Mouse (Mus musculus): Measurements from ENCODE around the gene Polr3c. TPM values are rescaled to one million over a fixed set of nuclear protein-coding genes. Genes with fewer than 3 reads are reported as not detected.
A peak's percentile ranks its signal among the peaks of the same experiment; 100 is the strongest.

Gene Polr3c
- polyA plus RNA-seq, 1 experiment = 47.6 TPM

- peaks cover 25% of the 10 kb centered on the region; the same call in 1 of the 2 replicates for H3K4me1 ChIP-seq (ENCODE audit: control insufficient read depth, insufficient read depth, insufficient read length, low read length)
- TF ChIP-seq POLR2A (IDR thresholded peaks at IDR 0.05; ENCODE audit: low read depth, low read length) (no peak), CTCF (IDR thresholded peaks at IDR 0.05; ENCODE audit: extremely low read depth, insufficient read length, insufficient replicate concordance, low read depth, low read length) (no peak)
- no peaks in the 10 kb centered on the region for H3K36me3 ChIP-seq (ENCODE audit: control insufficient read depth, insufficient read depth, low read length)
- H3K27ac ChIP-seq (ENCODE audit: insufficient read depth, low read depth, low read length) = no peak overlapping the region
- H3K4me3 ChIP-seq (ENCODE audit: low read depth, low read length) = no peak overlapping the region
- WGBS = 100% methylated on average over 1 of the region's 1 CpGs
- H3K27me3 ChIP-seq (ENCODE audit: control insufficient read depth, insufficient read depth, low read length) = no peaks in the 10 kb centered on the region
These were observed 6.6 kb upstream of the Polr3c start for GRCm38 (mm10) chr3:96733984-96734383.

DNA sequence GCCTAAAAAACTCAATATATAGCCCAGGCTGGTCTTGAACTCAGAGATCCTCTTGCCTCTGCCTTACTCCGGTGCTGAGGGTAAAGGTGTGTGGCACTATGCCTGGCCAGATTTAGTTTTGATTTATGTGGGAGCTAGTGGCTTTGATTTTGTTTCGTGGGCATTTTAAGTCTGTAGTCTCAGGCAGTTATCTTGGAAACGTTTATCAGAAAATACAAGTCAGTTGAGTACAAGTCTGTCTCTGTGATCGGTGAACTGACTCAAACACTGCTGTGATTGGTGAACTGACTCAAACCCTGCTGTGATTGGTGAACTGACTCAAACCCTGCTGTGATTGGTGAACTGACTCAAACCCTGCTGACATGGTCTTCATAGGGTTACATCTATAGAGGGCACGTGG lies 3.4 kb upstream of the Polr3c start:
- 49% methylated on average over 5 of the region's 5 CpGs for WGBS

DNA sequence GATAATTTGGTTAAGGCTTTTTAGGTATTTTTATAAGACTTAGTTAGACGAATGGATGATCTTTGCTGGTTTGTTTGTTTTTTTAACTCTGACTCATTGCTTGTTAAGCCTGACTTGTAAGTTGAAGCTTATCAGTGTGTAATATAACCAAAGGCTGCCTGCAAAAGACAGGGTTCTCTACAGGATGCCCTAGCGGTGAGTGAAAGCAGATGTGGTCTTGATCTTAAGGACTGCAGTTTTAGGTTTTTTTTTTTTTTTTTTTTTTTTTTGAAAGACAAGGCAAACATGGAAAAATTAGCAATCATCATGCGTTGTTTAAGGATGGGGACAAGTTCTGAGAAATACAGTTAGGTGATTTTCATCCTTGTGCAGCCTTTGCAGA lies 2.0 kb upstream of the Polr3c start:
- Histone ChIP-seq H3K27ac (ENCODE audit: insufficient read depth, low read depth, low read length) (no peak overlapping the region), H3K4me1 (ENCODE audit: control insufficient read depth, insufficient read depth, insufficient read length, low read length) (peaks cover 22% of the 10 kb centered on the region; the same call in 1 of the 2 replicates), H3K4me3 (ENCODE audit: low read depth, low read length) (no peak overlapping the region), H3K36me3 (ENCODE audit: control insufficient read depth, insufficient read depth, low read length) (no peaks in the 10 kb centered on the region), H3K27me3 (ENCODE audit: control insufficient read depth, insufficient read depth, low read length) (no peaks in the 10 kb centered on the region)
- WGBS = 26% methylated on average over 3 of the region's 3 CpGs
- no peak for TF ChIP-seq CTCF (IDR thresholded peaks at IDR 0.05; ENCODE audit: extremely low read depth, insufficient read length, insufficient replicate concordance, low read depth, low read length)
- TF ChIP-seq POLR2A (IDR thresholded peaks at IDR 0.05; ENCODE audit: low read depth, low read length) = no peak

More for the DNA sequence above, 3.4 kb upstream of the Polr3c start:
- Histone ChIP-seq H3K27ac (ENCODE audit: insufficient read depth, low read depth, low read length) (0 out of 2 replicates have a peak overlapping the region, but pooled peaks have one; percentile 15), H3K36me3 (ENCODE audit: control insufficient read depth, insufficient read depth, low read length) (no peaks in the 10 kb centered on the region), H3K4me3 (ENCODE audit: low read depth, low read length) (no peak overlapping the region), H3K4me1 (ENCODE audit: control insufficient read depth, insufficient read depth, insufficient read length, low read length) (peaks cover 17% of the 10 kb centered on the region; the same call in 1 of the 2 replicates), H3K27me3 (ENCODE audit: control insufficient read depth, insufficient read depth, low read length) (no peaks in the 10 kb centered on the region)
- TF ChIP-seq CTCF (IDR thresholded peaks at IDR 0.05; ENCODE audit: extremely low read depth, insufficient read length, insufficient replicate concordance, low read depth, low read length) = no peak
- TF ChIP-seq POLR2A (IDR thresholded peaks at IDR 0.05; ENCODE audit: low read depth, low read length) = no peak

DNA sequence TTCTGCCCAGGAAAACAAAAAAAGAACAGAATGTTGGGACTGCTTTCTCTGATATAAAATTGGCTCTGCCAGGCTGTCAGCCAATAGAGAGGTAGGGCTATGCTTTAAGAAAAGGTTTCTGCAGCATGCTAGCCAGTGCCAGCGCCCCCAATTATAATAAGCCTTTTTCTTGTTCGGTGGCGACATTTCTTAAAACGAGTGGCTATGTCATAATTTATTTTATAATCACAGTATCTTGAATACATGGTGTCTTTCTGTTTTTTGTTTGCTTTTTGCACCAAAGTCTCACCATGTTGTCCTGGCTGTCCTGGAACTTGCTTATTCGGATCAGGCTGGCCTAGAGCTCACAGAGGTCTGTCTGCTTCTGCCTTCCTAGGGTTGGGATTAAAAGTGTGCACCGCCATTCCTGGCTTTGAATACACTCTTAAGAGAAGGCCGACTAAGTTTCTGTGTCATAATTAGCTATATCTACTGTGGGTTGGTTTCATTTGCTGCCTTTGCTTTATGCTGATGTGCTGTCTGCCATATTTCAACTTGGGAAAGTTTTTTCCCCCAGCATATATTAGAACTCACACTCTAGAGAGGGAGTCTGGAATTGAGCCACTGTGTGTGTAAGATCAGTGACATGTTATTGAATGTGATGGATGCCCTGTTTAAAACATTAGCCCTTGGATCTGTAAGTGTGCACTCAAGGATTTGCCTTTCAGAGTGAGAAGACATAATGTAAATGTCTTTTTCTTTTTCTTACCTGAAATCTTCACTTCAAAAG lies 1.4 kb upstream of the Polr3c start:
- Histone ChIP-seq H3K27me3 (ENCODE audit: control insufficient read depth, insufficient read depth, low read length) (no peaks in the 10 kb centered on the region), H3K4me3 (ENCODE audit: low read depth, low read length) (peak overlapping the region; percentile 22; the same call in 1 of the 2 replicates), H3K27ac (ENCODE audit: insufficient read depth, low read depth, low read length) (peak overlapping the region; percentile 67), H3K4me1 (ENCODE audit: control insufficient read depth, insufficient read depth, insufficient read length, low read length) (peaks cover 19% of the 10 kb centered on the region; the same call in 1 of the 2 replicates), H3K36me3 (ENCODE audit: control insufficient read depth, insufficient read depth, low read length) (peaks cover under 1% of the 10 kb centered on the region; the same call in 1 of the 2 replicates)
- 26% methylated on average over 7 of the region's 7 CpGs for WGBS
- TF ChIP-seq CTCF (IDR thresholded peaks at IDR 0.05; ENCODE audit: extremely low read depth, insufficient read length, insufficient replicate concordance, low read depth, low read length) (no peak), POLR2A (IDR thresholded peaks at IDR 0.05; ENCODE audit: low read depth, low read length) (no peak)

DNA sequence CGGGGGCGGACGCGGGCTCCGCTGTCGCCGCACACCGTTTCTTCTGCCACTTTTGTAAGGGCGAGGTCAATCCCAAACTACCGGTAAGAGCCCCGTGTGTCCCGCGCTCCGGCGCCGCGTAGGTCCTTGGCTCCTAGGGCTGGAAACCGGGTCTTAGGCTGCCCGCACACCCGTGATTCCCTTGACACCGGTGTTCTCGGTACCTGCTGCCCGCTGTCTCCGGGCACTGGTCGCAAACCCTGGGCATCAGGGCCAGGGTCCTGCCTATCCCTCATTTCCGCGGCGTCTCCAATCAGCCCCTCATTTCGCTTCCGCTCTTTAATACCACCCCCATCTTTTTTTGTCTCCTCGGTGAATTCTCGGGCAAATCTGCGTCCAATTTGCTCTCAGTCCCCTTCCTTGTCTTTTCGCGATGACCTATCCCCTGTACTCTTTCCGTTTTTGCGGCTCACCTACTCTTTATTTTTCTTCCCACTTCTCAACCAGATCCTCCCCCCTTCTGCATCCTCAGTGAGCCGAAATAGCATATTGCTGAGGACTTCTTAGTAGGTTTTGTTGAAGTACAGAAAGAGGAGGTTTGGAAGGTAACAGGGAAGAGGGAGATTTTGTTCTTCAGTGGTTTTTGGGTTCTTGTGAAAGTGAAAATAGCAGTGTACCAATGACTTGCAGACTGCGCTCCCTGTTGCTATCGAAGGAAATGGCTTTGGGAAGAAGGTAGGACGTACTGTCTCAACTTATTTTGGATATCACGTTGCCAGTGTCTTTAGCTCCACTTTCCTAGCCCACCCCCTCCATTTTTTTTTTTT lies 603 bp upstream of the Polr3c start:
- H3K36me3 ChIP-seq (ENCODE audit: control insufficient read depth, insufficient read depth, low read length) = peaks cover 8% of the 10 kb centered on the region
- H3K27ac ChIP-seq (ENCODE audit: insufficient read depth, low read depth, low read length) = peak overlapping the region; percentile 67
- 1% methylated on average over 42 of the region's 42 CpGs for WGBS
- no peak for TF ChIP-seq POLR2A (IDR thresholded peaks at IDR 0.05; ENCODE audit: low read depth, low read length)
- peaks cover 19% of the 10 kb centered on the region; the same call in 1 of the 2 replicates for H3K4me1 ChIP-seq (ENCODE audit: control insufficient read depth, insufficient read depth, insufficient read length, low read length)
- no peaks in the 10 kb centered on the region for H3K27me3 ChIP-seq (ENCODE audit: control insufficient read depth, insufficient read depth, low read length)
- H3K4me3 ChIP-seq (ENCODE audit: low read depth, low read length) = peak overlapping the region; percentile 65

GRCm38 (mm10) chr3:96719173-96719572 lies 8.3 kb downstream of the Polr3c start:
- Histone ChIP-seq H3K27ac (ENCODE audit: insufficient read depth, low read depth, low read length) (no peak overlapping the region), H3K4me3 (ENCODE audit: low read depth, low read length) (no peak overlapping the region), H3K36me3 (ENCODE audit: control insufficient read depth, insufficient read depth, low read length) (peaks cover 69% of the 10 kb centered on the region), H3K27me3 (ENCODE audit: control insufficient read depth, insufficient read depth, low read length) (no peaks in the 10 kb centered on the region), H3K4me1 (ENCODE audit: control insufficient read depth, insufficient read depth, insufficient read length, low read length) (no peaks in the 10 kb centered on the region)
- 74% methylated on average over 14 of the region's 14 CpGs for whole genome bisulfite sequencing
- TF ChIP-seq CTCF (IDR thresholded peaks at IDR 0.05; ENCODE audit: extremely low read depth, insufficient read length, insufficient replicate concordance, low read depth, low read length) = peak; percentile 41; the same call in 1 of the 2 replicates
- TF ChIP-seq POLR2A (IDR thresholded peaks at IDR 0.05; ENCODE audit: low read depth, low read length) = no peak

DNA sequence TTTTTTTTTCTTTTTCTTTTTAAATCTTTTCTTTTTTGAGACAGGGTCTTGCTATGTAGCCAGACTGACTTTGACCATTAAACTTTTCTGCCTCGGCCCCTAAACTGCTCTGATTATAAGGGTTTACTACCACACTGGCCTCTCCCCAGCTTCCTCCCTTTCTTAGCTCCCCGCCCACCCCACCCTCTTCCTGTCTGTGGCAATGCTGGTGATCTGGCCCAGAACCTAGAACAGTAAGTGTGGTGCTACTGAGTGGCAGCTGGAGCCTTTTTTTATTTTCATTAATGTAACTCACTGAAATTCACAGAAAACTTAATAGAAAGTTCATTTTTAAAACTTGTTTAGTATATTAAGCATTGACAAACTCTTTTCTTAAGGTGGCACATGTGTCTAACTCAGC lies 11.6 kb downstream of the Polr3c start:
- 74% methylated on average over 2 of the region's 2 CpGs for WGBS
- no peak overlapping the region for H3K27ac ChIP-seq (ENCODE audit: insufficient read depth, low read depth, low read length)
- no peaks in the 10 kb centered on the region for H3K4me1 ChIP-seq (ENCODE audit: control insufficient read depth, insufficient read depth, insufficient read length, low read length)
- no peaks in the 10 kb centered on the region for H3K27me3 ChIP-seq (ENCODE audit: control insufficient read depth, insufficient read depth, low read length)
- peaks cover 73% of the 10 kb centered on the region for H3K36me3 ChIP-seq (ENCODE audit: control insufficient read depth, insufficient read depth, low read length)
- H3K4me3 ChIP-seq (ENCODE audit: low read depth, low read length) = no peak overlapping the region
- TF ChIP-seq CTCF (IDR thresholded peaks at IDR 0.05; ENCODE audit: extremely low read depth, insufficient read length, insufficient replicate concordance, low read depth, low read length) (no peak), POLR2A (IDR thresholded peaks at IDR 0.05; ENCODE audit: low read depth, low read length) (no peak)

All from small intestine, adult 2 months (tissue).